9 mouse cellular contexts compared by ENCODE assay signal in genomic region chr1:133434018-133434755, GRCm38 (mm10). TPM values are rescaled to one million over a fixed set of nuclear protein-coding genes. Genes with fewer than 3 reads are reported as not detected.
DNase-seq lines count a peak whose midpoint lies in the region; ATAC-seq and TF ChIP-seq lines count a peak whose summit lies in the region.
"Had no signal": no experiment of that assay in that cellular context is flagged by ENCODE, and none has a peak within 500 bp of the region (broad histone marks: within the 10 kb centered on the region; RNA-seq: fewer than 3 reads in every experiment).

No protein-coding gene starts in this region.

- peak overlapping the region; percentile 33 for H3K9ac ChIP-seq in forebrain, postnatal 0 days
- H3K9ac ChIP-seq in intestine, postnatal 0 days (ENCODE audit: low read depth, low read length), result no peak overlapping the region
- peak overlapping the region; percentile 18; the same call in 1 of the 2 replicates for H3K9ac ChIP-seq in limb, embryonic 11.5 days (ENCODE audit: low read length)
- H3K9ac ChIP-seq in neural tube, embryonic 11.5 days (ENCODE audit: low read length), result peak overlapping the region; percentile 0; the same call in 1 of the 2 replicates

- no peaks in the 10 kb centered on the region for H3K9me3 ChIP-seq in forebrain, postnatal 0 days (ENCODE audit: low read length)
- H3K9me3 ChIP-seq in intestine, postnatal 0 days (ENCODE audit: control insufficient read depth), result peaks cover 4% of the 10 kb centered on the region; the same call in 1 of the 2 replicates
- H3K9me3 ChIP-seq in limb, embryonic 11.5 days (ENCODE audit: control insufficient read depth, low read length), result peaks cover 5% of the 10 kb centered on the region; the same call in 1 of the 2 replicates
- H3K9me3 ChIP-seq in neural tube, embryonic 11.5 days (ENCODE audit: control insufficient read depth, low read length), result no peaks in the 10 kb centered on the region

- TF ChIP-seq CTCF in forebrain, postnatal 0 days (IDR thresholded peaks at IDR 0.05; ENCODE audit: low read depth), result no peak
- TF ChIP-seq CTCF in intestine, postnatal 0 days (IDR thresholded peaks at IDR 0.05; ENCODE audit: low read depth), result no peak

- peak overlapping the region; percentile 29; the same call in 1 of the 2 replicates for H3K27ac ChIP-seq in forebrain, postnatal 0 days (ENCODE audit: low read depth, low read length)
- H3K27ac ChIP-seq in intestine, postnatal 0 days (ENCODE audit: low read depth, low read length), result no peak overlapping the region
- H3K27ac ChIP-seq in limb, embryonic 11.5 days (replicated peaks; ENCODE audit: low read depth, low read length), result 0 out of 2 replicates have a peak overlapping the region, but pooled peaks have one; percentile 30
- H3K27ac ChIP-seq in neural tube, embryonic 11.5 days (ENCODE audit: low read depth, low read length), result peak overlapping the region; percentile 58; the same call in 1 of the 2 replicates

- WGBS in forebrain, postnatal 0 days, result 7% methylated on average over 11 of the region's 12 CpGs
- WGBS in intestine, postnatal 0 days, result 32% methylated on average over 12 of the region's 12 CpGs
- WGBS in limb, embryonic 11.5 days, result 9% methylated on average over 11 of the region's 12 CpGs
- 10% methylated on average over 10 of the region's 12 CpGs for WGBS in neural tube, embryonic 11.5 days

- H3K27me3 ChIP-seq in forebrain, postnatal 0 days (ENCODE audit: insufficient read depth, low read length), result no peaks in the 10 kb centered on the region
- H3K27me3 ChIP-seq in intestine, postnatal 0 days (replicated peaks; ENCODE audit: control insufficient read depth, insufficient read depth, low read length), result no peaks in the 10 kb centered on the region
- H3K27me3 ChIP-seq in limb, embryonic 11.5 days (ENCODE audit: control insufficient read depth, insufficient read depth, low read length), result no peaks in the 10 kb centered on the region
- no peaks in the 10 kb centered on the region for H3K27me3 ChIP-seq in neural tube, embryonic 11.5 days (ENCODE audit: control insufficient read depth, insufficient read depth, low read length)

- peak; percentile 89 for ATAC-seq in forebrain, postnatal 0 days
- ATAC-seq in intestine, postnatal 0 days, result no peak; the same call in 1 of the 2 replicates
- peak; percentile 76 for ATAC-seq in limb, embryonic 11.5 days (ENCODE audit: insufficient number of reproducible peaks, low FRiP score, low TSS enrichment, low read depth)
- peak; percentile 73 for ATAC-seq in neural tube, embryonic 11.5 days (ENCODE audit: insufficient read depth, low FRiP score, low TSS enrichment)
- no peak for ATAC-seq in megakaryocyte, adult 5-6 weeks (ENCODE audit: poor library complexity, severe bottlenecking)

- DNase-seq in urinary bladder, postnatal 14 days (ENCODE audit: low spot score), result peak; percentile 41
- no peak for DNase-seq in urinary bladder, postnatal 36 days (ENCODE audit: low spot score in 2 of 2)
- DNase-seq in forebrain, postnatal 0 days, result peak; percentile 70
- DNase-seq in limb, embryonic 11.5 days (ENCODE audit: low spot score), result peak; percentile 50
- peak; percentile 73 for DNase-seq in neural tube, embryonic 11.5 days (ENCODE audit: low spot score)
- DNase-seq in spleen, adult 12 weeks (ENCODE audit: low spot score), result no peak

- H3K36me3 ChIP-seq in forebrain, postnatal 0 days (ENCODE audit: insufficient read depth), result no peaks in the 10 kb centered on the region
- no peaks in the 10 kb centered on the region for H3K36me3 ChIP-seq in intestine, postnatal 0 days (ENCODE audit: control insufficient read depth, insufficient read depth)
- H3K36me3 ChIP-seq in limb, embryonic 11.5 days (ENCODE audit: control insufficient read depth, insufficient read depth, low read length), result no peaks in the 10 kb centered on the region
- no peaks in the 10 kb centered on the region for H3K36me3 ChIP-seq in neural tube, embryonic 11.5 days (ENCODE audit: control insufficient read depth, insufficient read depth, low read length)

- peak overlapping the region; percentile 14 for H3K4me3 ChIP-seq in forebrain, postnatal 0 days (ENCODE audit: low read depth, low read length)
- H3K4me3 ChIP-seq in intestine, postnatal 0 days (ENCODE audit: low read depth, low read length), result 0 out of 2 replicates have a peak overlapping the region, but pooled peaks have one; percentile 13
- H3K4me3 ChIP-seq in limb, embryonic 11.5 days (ENCODE audit: low read depth, low read length), result peak overlapping the region; percentile 8; the same call in 1 of the 2 replicates
- peak overlapping the region; percentile 17 for H3K4me3 ChIP-seq in neural tube, embryonic 11.5 days (ENCODE audit: low read depth, low read length)
- H3K4me3 ChIP-seq: myocyte had no signal

- H3K4me1 ChIP-seq in forebrain, postnatal 0 days (ENCODE audit: insufficient read depth), result peaks cover 15% of the 10 kb centered on the region
- H3K4me1 ChIP-seq in intestine, postnatal 0 days (replicated peaks; ENCODE audit: control insufficient read depth, insufficient read depth, low read length), result no peaks in the 10 kb centered on the region
- H3K4me1 ChIP-seq in limb, embryonic 11.5 days (ENCODE audit: control insufficient read depth, insufficient read depth, low read length), result 0 out of 2 replicates have a peak, but pooled peaks cover 14% of the 10 kb centered on the region
- H3K4me1 ChIP-seq in neural tube, embryonic 11.5 days (ENCODE audit: control insufficient read depth, insufficient read depth, low read length), result peaks cover 18% of the 10 kb centered on the region

- H3K4me2 ChIP-seq in forebrain, postnatal 0 days (ENCODE audit: low read depth), result peak overlapping the region; percentile 43
- H3K4me2 ChIP-seq in intestine, postnatal 0 days (replicated peaks; ENCODE audit: low read depth), result peak overlapping the region; percentile 54
- peak overlapping the region; percentile 34 for H3K4me2 ChIP-seq in limb, embryonic 11.5 days (ENCODE audit: low read depth, severe bottlenecking)
- peak overlapping the region; percentile 26 for H3K4me2 ChIP-seq in neural tube, embryonic 11.5 days (ENCODE audit: low read depth)

RNA-seq across cellular contexts. Expression of gene Sox13, which starts 10.0 kb away (rescaled TPM):
- total RNA-seq in forebrain, postnatal 0 days (2014; rRNA removed), result 8.0 and 9.7 TPM in 2 replicates
- 2.0 and 3.0 TPM in 2 replicates for polyA plus RNA-seq in forebrain, postnatal 0 days (2015; fragmentation: Nextera tagmentation; extraction: Ambion mirVana)
- 12.3 and 12.6 TPM in 2 replicates for polyA plus RNA-seq in intestine, postnatal 0 days (2015; fragmentation: Nextera tagmentation; extraction: Ambion mirVana)
- polyA plus RNA-seq in limb, embryonic 11.5 days (2014; fragmentation: Nextera tagmentation; extraction: Ambion mirVana), result 5.7 and 6.0 TPM in 2 replicates
- polyA plus RNA-seq in neural tube, embryonic 11.5 days (2014; fragmentation: Nextera tagmentation; extraction: Ambion mirVana), result 10.2 and 12.3 TPM in 2 replicates
- 0.76 and 1.3 TPM in 2 replicates for total RNA-seq in megakaryocyte, adult 5-6 weeks (2015)
- 0.24 and 0.70 TPM in 2 replicates for total RNA-seq in megakaryocyte, adult 5-6 weeks (2017)

Comparison
In these comparisons a context has a peak if more than half of its experiments do, and no peak if none do; other contexts are left out.
1. DNase-seq: peak in urinary bladder, postnatal 14 days (single experiment), forebrain, postnatal 0 days (single experiment), limb, embryonic 11.5 days (single experiment) and neural tube, embryonic 11.5 days (single experiment); none in urinary bladder, postnatal 36 days (0 of 2) and spleen, adult 12 weeks (single experiment).
2. ATAC-seq: peak in forebrain, postnatal 0 days (single experiment), limb, embryonic 11.5 days (single experiment) and neural tube, embryonic 11.5 days (single experiment); none in intestine, postnatal 0 days (single experiment) and megakaryocyte, adult 5-6 weeks (single experiment).
3. Peak in every context shown above with its lines, with median percentiles within 50 percentile points of each other: H3K4me2 ChIP-seq and H3K4me3 ChIP-seq.